In the genomic region with DNA sequence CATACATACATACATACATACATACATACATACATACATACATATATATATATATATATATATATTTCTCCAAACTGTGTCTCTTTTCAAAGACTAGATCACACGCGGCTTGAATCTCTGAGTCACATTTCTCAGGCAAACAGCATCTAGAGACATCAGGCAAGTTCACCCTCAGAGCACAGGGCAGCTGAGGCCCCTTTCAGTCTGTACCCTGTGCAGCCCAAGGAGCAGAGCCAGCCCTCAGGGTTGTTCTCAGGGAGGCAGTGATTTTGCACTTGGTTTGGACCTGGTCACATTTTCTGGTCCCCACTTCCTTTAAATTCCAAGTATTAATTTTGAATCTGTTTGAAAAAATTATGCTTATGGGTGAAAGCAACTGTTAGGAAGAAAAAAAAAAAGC, we compare ENCODE assay signal across 30 mouse cellular contexts.
"Had no signal": no experiment of that assay in that cellular context is flagged by ENCODE, and none has a peak within 500 bp of the region (broad histone marks: within the 10 kb centered on the region; RNA-seq: fewer than 3 reads in every experiment).

No protein-coding gene starts in this region.

- H3K9ac ChIP-seq: limb, embryonic 12.5 days; limb, embryonic 13.5 days; limb, embryonic 15.5 days; liver, embryonic 12.5 days; liver, embryonic 13.5 days; liver, embryonic 14.5 days; liver, embryonic 15.5 days; liver, postnatal 0 days; lung, embryonic 15.5 days; midbrain, embryonic 12.5 days; midbrain, embryonic 13.5 days; midbrain, embryonic 15.5 days; neural tube, embryonic 12.5 days had no signal

- ATAC-seq: liver, embryonic 12.5 days; liver, postnatal 0 days; lung, postnatal 0 days; midbrain, embryonic 13.5 days; midbrain, embryonic 15.5 days; midbrain, embryonic 16.5 days had no signal

- H3K4me2 ChIP-seq: limb, embryonic 12.5 days; limb, embryonic 13.5 days; limb, embryonic 15.5 days; liver, embryonic 11.5 days; liver, embryonic 12.5 days; liver, embryonic 13.5 days; liver, embryonic 15.5 days; lung, embryonic 15.5 days; midbrain, embryonic 11.5 days; midbrain, embryonic 12.5 days; midbrain, embryonic 13.5 days; midbrain, embryonic 15.5 days; neural tube, embryonic 12.5 days had no signal

- H3K4me3 ChIP-seq: left cerebral cortex, adult 2 months; limb, embryonic 10.5 days; limb, embryonic 12.5 days; limb, embryonic 13.5 days; limb, embryonic 15.5 days; liver, embryonic 12.5 days; liver, embryonic 13.5 days; liver, embryonic 15.5 days; lung, embryonic 15.5 days; megakaryocyte, embryonic 14.5 days; midbrain, embryonic 10.5 days; midbrain, embryonic 12.5 days; midbrain, embryonic 13.5 days; midbrain, embryonic 15.5 days; myocyte; neural tube, embryonic 12.5 days had no signal

- H3K27ac ChIP-seq: left cerebral cortex, adult 2 months; limb, embryonic 10.5 days; limb, embryonic 12.5 days; limb, embryonic 13.5 days; limb, embryonic 15.5 days; liver, embryonic 12.5 days; liver, embryonic 13.5 days; liver, embryonic 14.5 days; liver, embryonic 15.5 days; lung, embryonic 15.5 days; macrophage; midbrain, embryonic 10.5 days; midbrain, embryonic 12.5 days; midbrain, embryonic 13.5 days; midbrain, embryonic 15.5 days; neural tube, embryonic 12.5 days had no signal

- DNase-seq: left cerebral cortex, postnatal 4 days; liver; liver, embryonic 13.5 days; liver, postnatal 0 days; lung, adult 18-20 months; lung, adult 2 months; lung, postnatal 10 days; lung, postnatal 4 days; midbrain, embryonic 14.5 days had no signal

- H3K9me3 ChIP-seq: limb, embryonic 10.5 days; limb, embryonic 12.5 days; limb, embryonic 13.5 days; limb, embryonic 15.5 days; liver, embryonic 12.5 days; liver, embryonic 13.5 days; liver, embryonic 15.5 days; lung, embryonic 15.5 days; megakaryocyte, embryonic 14.5 days; midbrain, embryonic 10.5 days; midbrain, embryonic 12.5 days; midbrain, embryonic 13.5 days; midbrain, embryonic 15.5 days; neural tube, embryonic 12.5 days had no signal

- H3K36me3 ChIP-seq: limb, embryonic 10.5 days; limb, embryonic 12.5 days; limb, embryonic 13.5 days; limb, embryonic 15.5 days; liver, embryonic 12.5 days; liver, embryonic 13.5 days; liver, embryonic 15.5 days; lung, embryonic 15.5 days; midbrain, embryonic 10.5 days; midbrain, embryonic 12.5 days; midbrain, embryonic 13.5 days; midbrain, embryonic 15.5 days; neural tube, embryonic 12.5 days had no signal

- H3K4me1 ChIP-seq: limb, embryonic 10.5 days; limb, embryonic 13.5 days; limb, embryonic 15.5 days; liver, embryonic 12.5 days; liver, embryonic 13.5 days; liver, embryonic 15.5 days; lung, embryonic 15.5 days; megakaryocyte, embryonic 14.5 days; midbrain, embryonic 13.5 days; midbrain, embryonic 15.5 days; neural tube, embryonic 12.5 days had no signal

- H3K27me3 ChIP-seq: limb, embryonic 12.5 days; limb, embryonic 15.5 days; liver, embryonic 13.5 days; liver, embryonic 15.5 days; midbrain, embryonic 15.5 days; neural tube, embryonic 12.5 days had no signal
